Mouse (Mus musculus): ENCODE results near the gene Dnajc9.

Dnajc9 gene

DNA sequence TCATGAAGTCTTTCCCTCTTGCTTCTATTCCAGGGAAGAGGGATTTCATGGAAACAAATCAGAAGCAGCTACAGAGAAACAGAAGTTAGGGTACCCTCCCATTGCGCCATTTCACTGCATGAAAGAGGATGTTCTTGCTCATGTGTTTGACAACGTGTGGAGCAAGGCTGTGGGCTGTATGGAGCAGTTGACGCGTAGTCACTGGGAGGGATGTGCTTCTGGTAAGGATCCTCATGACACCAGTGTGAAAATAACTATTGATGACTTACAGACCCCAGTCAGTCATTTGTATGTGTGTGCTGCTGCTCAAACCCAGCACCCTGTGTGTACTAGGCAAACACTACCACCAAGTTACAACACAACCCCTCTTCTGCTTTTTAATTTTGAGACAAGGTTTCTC is 25.5 kb downstream of the Dnajc9 start:
- DNase-seq (ENCODE audit: low read depth, low spot score), result no peak

DNA sequence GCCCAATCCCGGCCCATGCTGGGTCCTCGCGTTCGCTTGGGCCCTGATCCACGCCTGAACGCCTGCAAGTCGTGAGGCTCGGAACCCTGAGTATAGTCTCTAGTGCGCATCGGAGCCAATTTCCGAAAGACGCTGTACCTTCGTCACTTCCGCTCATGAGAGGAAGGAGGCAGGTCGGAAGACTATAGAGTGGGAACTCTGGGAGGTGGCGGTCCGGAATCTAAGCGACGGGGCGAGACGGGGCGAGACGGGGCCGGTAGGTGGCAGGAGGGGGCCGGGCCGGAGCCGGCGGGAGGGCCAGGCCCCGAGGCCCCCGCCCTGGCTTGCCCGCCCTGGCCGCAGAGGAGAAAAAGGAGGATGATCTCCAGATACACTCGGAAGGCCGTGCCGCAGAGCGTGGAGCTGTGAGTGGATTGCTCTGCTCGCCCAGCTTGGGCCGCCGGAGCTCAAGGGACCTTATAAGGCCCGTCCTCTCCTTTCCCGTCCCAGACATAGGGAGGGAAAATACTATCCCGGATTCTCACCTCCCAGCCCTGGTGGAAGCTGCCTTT is 40.6 kb downstream of the Dnajc9 start, which contains the start of the genes Ecd and Fam149b:
Ecd (minus strand) TSS at position 131 of the 551 bp plus-strand sequence.
Fam149b (plus strand) TSS at position 172 of the 551 bp plus-strand sequence.
- DNase-seq (ENCODE audit: low read depth, low spot score), result peak; percentile 98

DNA sequence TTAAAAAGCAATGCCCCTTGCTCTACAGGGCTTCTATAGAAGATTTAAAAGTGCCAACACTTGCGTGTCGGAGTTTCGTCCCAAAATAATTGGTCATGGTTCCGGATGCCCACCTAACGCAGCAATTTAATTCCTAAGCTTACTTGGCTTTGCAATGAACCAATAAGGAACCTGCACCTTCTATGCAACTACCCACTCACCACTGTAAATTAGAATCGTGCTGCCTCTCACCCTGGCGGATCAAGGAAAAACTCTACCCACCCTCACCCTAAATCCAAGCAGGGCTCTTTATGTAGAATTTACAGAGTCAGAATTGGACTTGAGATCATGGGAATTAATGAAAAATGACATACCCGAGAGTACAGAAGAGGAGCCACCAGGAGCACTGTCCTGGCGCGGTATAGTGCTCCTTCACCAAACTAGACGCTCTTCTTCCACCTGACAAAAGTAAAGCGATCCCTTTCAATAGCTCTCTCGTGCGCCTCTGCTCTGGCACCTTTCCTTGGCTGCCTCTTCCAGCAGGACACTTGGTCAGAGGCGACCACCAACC is 41.2 kb downstream of the Dnajc9 start:
- DNase-seq (ENCODE audit: low read depth, low spot score), result no peak

DNA sequence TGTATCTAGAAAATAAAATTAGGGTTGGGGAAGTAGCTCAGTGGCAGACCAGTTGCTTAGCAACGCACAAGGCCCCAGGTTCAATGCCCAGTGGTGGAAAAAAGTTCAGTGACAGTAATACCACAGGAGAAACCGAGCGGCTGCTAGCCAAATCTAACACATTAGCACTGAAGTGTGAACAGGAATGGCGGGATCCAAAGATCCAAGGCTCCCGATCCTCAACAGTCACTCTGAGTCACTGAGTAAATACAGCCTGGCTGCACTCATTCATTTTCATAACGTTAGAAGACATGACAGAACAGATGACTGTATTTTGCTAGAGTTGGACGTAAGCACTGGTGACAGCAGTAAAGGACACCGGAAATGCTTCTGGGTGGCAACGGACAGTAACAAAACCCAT is 42.8 kb downstream of the Dnajc9 start:
- no peak for DNase-seq (ENCODE audit: low read depth, low spot score)

DNA sequence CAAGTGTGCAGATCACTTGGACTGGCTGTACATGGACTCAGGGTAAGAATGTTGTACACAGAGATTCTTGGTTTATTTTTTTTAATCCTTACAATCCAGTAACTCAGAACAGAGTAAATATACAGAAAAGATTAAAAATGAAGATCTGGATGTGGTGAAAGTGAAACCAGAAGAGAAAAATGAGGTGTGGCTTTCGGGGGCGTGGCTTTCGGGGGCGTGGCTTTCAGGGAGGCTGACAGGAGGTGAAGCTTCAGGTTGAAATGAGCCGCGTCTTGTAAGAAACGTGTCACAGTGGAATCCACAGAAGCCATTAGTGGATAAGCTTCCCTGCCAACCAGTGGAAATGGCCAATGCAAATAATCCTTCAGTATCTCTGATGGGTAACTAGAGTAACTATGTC is 47.8 kb downstream of the Dnajc9 start:
- DNase-seq (ENCODE audit: low read depth, low spot score), result no peak

DNA sequence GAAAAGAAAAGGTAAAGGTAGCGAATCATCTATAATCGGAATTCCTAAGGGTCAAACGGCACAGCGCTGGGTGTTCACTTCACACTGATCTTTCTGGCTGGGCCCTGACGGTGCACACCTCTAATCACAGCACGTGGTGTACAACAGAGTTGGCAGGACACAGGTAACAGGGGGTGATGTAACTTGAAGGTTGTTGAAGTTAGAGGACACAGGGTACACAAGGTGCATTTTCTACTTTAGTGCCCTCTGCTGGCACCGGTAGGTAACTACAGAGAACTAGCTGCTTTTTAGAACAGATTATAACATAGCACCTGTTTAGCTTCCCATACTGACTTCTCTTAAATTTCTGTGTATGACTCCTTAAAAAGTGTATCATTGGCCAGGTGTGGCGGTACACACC is 48.6 kb downstream of the Dnajc9 start:
- DNase-seq (ENCODE audit: low read depth, low spot score), result peak; percentile 87

DNA sequence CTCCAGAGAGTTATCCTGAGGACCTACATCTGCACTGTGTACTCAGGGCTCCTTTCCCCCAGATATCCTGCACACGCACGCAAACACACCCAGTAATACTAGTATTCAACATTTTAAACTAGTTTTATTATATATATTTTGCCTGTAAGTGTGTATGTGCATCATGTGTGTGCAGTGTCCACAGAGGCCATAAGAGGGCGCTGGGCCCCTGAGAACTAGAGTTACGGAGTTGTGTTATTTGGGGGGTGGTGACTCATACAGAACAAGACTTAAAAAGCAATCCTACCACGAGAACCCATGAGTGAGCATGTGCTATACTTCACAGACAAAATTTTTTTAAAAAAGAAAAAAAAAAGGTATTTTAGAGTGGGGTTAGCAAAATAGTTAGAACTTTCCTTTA is 49.3 kb downstream of the Dnajc9 start:
- no peak for DNase-seq (ENCODE audit: low read depth, low spot score)
